Mouse (Mus musculus) midbrain, embryonic 11.5 days (tissue): ENCODE measurements around the gene Lyar. TPM values are rescaled to one million over a fixed set of nuclear protein-coding genes. Genes with fewer than 3 reads are reported as not detected.

Experiments used
- ATAC-seq: fragments of 200-750 bp; cut with Nextera tagmentation; 2 replicates; pipeline ENCODE4 v1.8.0; 2017; ENCODE audit warnings: moderate TSS enrichment, moderate library complexity; ENCODE audit not compliant: low FRiP score
- DNase-seq: peaks from one replicate; pipeline ENCODE4 v3.0.0; 2015; ENCODE audit warnings: low spot score; ENCODE audit errors: missing footprints
- H3K27ac ChIP-seq: fragments of 300-500 bp; sonication (generic); 2 replicates; pipeline ENCODE4 v1.5.1; 2014; ENCODE audit warnings: low read depth, low read length
- H3K27me3 ChIP-seq: fragments of 300-500 bp; sonication (generic); 2 replicates; pipeline ENCODE4 v1.6.1; 2014; ENCODE audit warnings: mild to moderate bottlenecking, low read length, moderate library complexity, mixed read lengths; ENCODE audit not compliant: control insufficient read depth, insufficient read depth
- H3K36me3 ChIP-seq: fragments of 300-500 bp; sonication (generic); 2 replicates; pipeline ENCODE4 v1.6.1; 2014; ENCODE audit warnings: mild to moderate bottlenecking, low read length, moderate library complexity, mixed read lengths; ENCODE audit not compliant: control insufficient read depth, insufficient read depth
- H3K4me1 ChIP-seq: fragments of 300-500 bp; sonication (generic); 2 replicates; pipeline ENCODE4 v1.6.1; 2014; ENCODE audit warnings: low read length; ENCODE audit not compliant: control insufficient read depth, insufficient read depth
- H3K4me2 ChIP-seq: fragments of 300-500 bp; sonication (generic); 2 replicates; pipeline ENCODE4 v1.6.1; 2014; ENCODE audit warnings: mild to moderate bottlenecking, moderate library complexity
- H3K4me3 ChIP-seq: fragments of 300-500 bp; sonication (generic); 2 replicates; pipeline ENCODE4 v1.5.1; 2014; ENCODE audit warnings: low read depth, low read length
- H3K9ac ChIP-seq: fragments of 300-500 bp; sonication (generic); 2 replicates; pipeline ENCODE4 v1.6.1; 2014; ENCODE audit warnings: low read length
- H3K9me3 ChIP-seq: fragments of 300-500 bp; sonication (generic); 2 replicates; pipeline ENCODE4 v1.6.1; 2016; ENCODE audit warnings: low read length; ENCODE audit not compliant: control insufficient read depth
- WGBS: fragments of 180-500 bp; shearing (Covaris S2); extraction: QIAGEN DNeasy Blood & Tissue Kit; methylation state at CpG from one replicate; pipeline ENCODE4 v1.1.7; 2014; 5-methylcytosine and 5-hydroxymethylcytosine counted together
- polyA plus RNA-seq: library from polyadenylated mRNA; unstranded; fragments of >200 nt; fragmentation: Nextera tagmentation; extraction: Ambion mirVana; gene quantifications from 2 replicates; pipeline ENCODE4 v1.2.1, GENCODE M21; 2014

Gene Lyar
- polyA plus RNA-seq, 1 experiment from 2014 or later = 129 TPM

GRCm38 (mm10) chr5:38196821-38197481 is 23.3 kb upstream of the Lyar start:
- Histone ChIP-seq H3K36me3 (peaks cover 4% of the 10 kb centered on the region; the same call in 1 of the 2 replicates), H3K4me3 (no peak overlapping the region)
- no peak; the same call in 1 of the 2 replicates for ATAC-seq

GRCm38 (mm10) chr5:38197482-38197823 is 22.8 kb upstream of the Lyar start:
- ATAC-seq (peak; percentile 79), DNase-seq (peak; percentile 99)
- no peaks in the 10 kb centered on the region; the same call in 1 of the 2 replicates for H3K27me3 ChIP-seq
- WGBS = 16% methylated on average over 7 of the region's 7 CpGs
- peaks cover 4% of the 10 kb centered on the region; the same call in 1 of the 2 replicates for H3K36me3 ChIP-seq
- H3K4me1 ChIP-seq = peaks cover 7% of the 10 kb centered on the region; the same call in 1 of the 2 replicates
- no peaks in the 10 kb centered on the region for H3K9me3 ChIP-seq
- no peak overlapping the region for H3K9ac ChIP-seq
- H3K4me3 ChIP-seq = no peak overlapping the region
- H3K4me2 ChIP-seq = no peak overlapping the region
- no peak overlapping the region for H3K27ac ChIP-seq

More at GRCm38 (mm10) chr5:38196821-38197481, 23.3 kb upstream of the Lyar start:
- Histone ChIP-seq H3K9me3 (no peaks in the 10 kb centered on the region), H3K9ac (no peak overlapping the region), H3K4me2 (no peak overlapping the region), H3K27ac (no peak overlapping the region), H3K4me1 (peaks cover 7% of the 10 kb centered on the region; the same call in 1 of the 2 replicates), H3K27me3 (no peaks in the 10 kb centered on the region; the same call in 1 of the 2 replicates)
- WGBS = 74% methylated on average over 5 of the region's 5 CpGs
- peak; percentile 84 for DNase-seq

- H3K4me2 ChIP-seq = no peak overlapping the region
- peaks cover 11% of the 10 kb centered on the region; the same call in 1 of the 2 replicates for H3K36me3 ChIP-seq
- no peaks in the 10 kb centered on the region for H3K27me3 ChIP-seq
- ATAC-seq (no peak), DNase-seq (no peak)
- no peaks in the 10 kb centered on the region for H3K9me3 ChIP-seq
- H3K4me3 ChIP-seq = no peak overlapping the region
- WGBS = 98% methylated on average over 2 of the region's 2 CpGs
- H3K4me1 ChIP-seq = peaks cover 5% of the 10 kb centered on the region; the same call in 1 of the 2 replicates
- H3K27ac ChIP-seq = no peak overlapping the region
- H3K9ac ChIP-seq = no peak overlapping the region
Measured at GRCm38 (mm10) chr5:38199686-38200085, 20.6 kb upstream of the Lyar start.

GRCm38 (mm10) chr5:38205303-38205726 is 15.0 kb upstream of the Lyar start:
- no peak overlapping the region for H3K4me2 ChIP-seq

GRCm38 (mm10) chr5:38208985-38209384 is 11.3 kb upstream of the Lyar start:
- 82% methylated on average over 8 of the region's 8 CpGs for WGBS
- H3K4me1 ChIP-seq = no peaks in the 10 kb centered on the region

More at GRCm38 (mm10) chr5:38205303-38205726, 15.0 kb upstream of the Lyar start:
- H3K27me3 ChIP-seq = no peaks in the 10 kb centered on the region
- DNase-seq = no peak
- no peaks in the 10 kb centered on the region for H3K9me3 ChIP-seq
- WGBS = 81% methylated on average over 7 of the region's 7 CpGs
- no peak overlapping the region for H3K9ac ChIP-seq
- H3K36me3 ChIP-seq = peaks cover 15% of the 10 kb centered on the region
- no peaks in the 10 kb centered on the region for H3K4me1 ChIP-seq
- H3K27ac ChIP-seq = no peak overlapping the region
- no peak for ATAC-seq
- no peak overlapping the region for H3K4me3 ChIP-seq

GRCm38 (mm10) chr5:38211691-38212090 is 8.6 kb upstream of the Lyar start:
- no peak overlapping the region for H3K4me3 ChIP-seq
- DNase-seq (no peak), ATAC-seq (no peak)
- 92% methylated on average over 8 of the region's 8 CpGs for WGBS
- no peak overlapping the region for H3K9ac ChIP-seq
- H3K4me2 ChIP-seq = no peak overlapping the region
- H3K36me3 ChIP-seq = peaks cover 16% of the 10 kb centered on the region; the same call in 1 of the 2 replicates
- no peaks in the 10 kb centered on the region for H3K4me1 ChIP-seq
- no peak overlapping the region for H3K27ac ChIP-seq
- H3K9me3 ChIP-seq = no peaks in the 10 kb centered on the region
- H3K27me3 ChIP-seq = no peaks in the 10 kb centered on the region

More at GRCm38 (mm10) chr5:38208985-38209384, 11.3 kb upstream of the Lyar start:
- H3K27me3 ChIP-seq = no peaks in the 10 kb centered on the region
- H3K4me2 ChIP-seq = no peak overlapping the region
- no peaks in the 10 kb centered on the region for H3K9me3 ChIP-seq
- peaks cover 15% of the 10 kb centered on the region for H3K36me3 ChIP-seq
- H3K9ac ChIP-seq = no peak overlapping the region
- ATAC-seq (no peak), DNase-seq (no peak)
- no peak overlapping the region for H3K4me3 ChIP-seq
- H3K27ac ChIP-seq = no peak overlapping the region

GRCm38 (mm10) chr5:38213009-38213408 is 7.3 kb upstream of the Lyar start:
- H3K9me3 ChIP-seq = no peaks in the 10 kb centered on the region
- no peak overlapping the region for H3K4me3 ChIP-seq
- ATAC-seq (no peak), DNase-seq (no peak)
- H3K27ac ChIP-seq = no peak overlapping the region
- 83% methylated on average over 6 of the region's 6 CpGs for WGBS
- H3K4me1 ChIP-seq = no peaks in the 10 kb centered on the region
- H3K9ac ChIP-seq = no peak overlapping the region
- H3K27me3 ChIP-seq = no peaks in the 10 kb centered on the region
- H3K4me2 ChIP-seq = no peak overlapping the region
- H3K36me3 ChIP-seq = peaks cover 16% of the 10 kb centered on the region; the same call in 1 of the 2 replicates

GRCm38 (mm10) chr5:38219771-38220307 is 431 bp upstream of the Lyar start:
- Histone ChIP-seq H3K36me3 (0 out of 2 replicates have a peak, but pooled peaks cover 11% of the 10 kb centered on the region), H3K4me3 (peak overlapping the region; percentile 77), H3K9me3 (no peaks in the 10 kb centered on the region), H3K4me1 (peaks cover 13% of the 10 kb centered on the region), H3K27ac (no peak overlapping the region), H3K9ac (peak overlapping the region; percentile 87), H3K4me2 (peak overlapping the region; percentile 71), H3K27me3 (no peaks in the 10 kb centered on the region)
- DNase-seq = no peak
- no peak; the same call in 1 of the 2 replicates for ATAC-seq
- 2% methylated on average over 33 of the region's 35 CpGs for WGBS

- Histone ChIP-seq H3K4me2 (no peak overlapping the region), H3K9me3 (no peaks in the 10 kb centered on the region), H3K4me1 (no peaks in the 10 kb centered on the region), H3K9ac (no peak overlapping the region), H3K4me3 (no peak overlapping the region), H3K27me3 (peaks cover 7% of the 10 kb centered on the region), H3K27ac (no peak overlapping the region), H3K36me3 (peaks cover 3% of the 10 kb centered on the region; the same call in 1 of the 2 replicates)
- DNase-seq = peak; percentile 91
- peak; percentile 62; the same call in 1 of the 2 replicates for ATAC-seq
- WGBS = 68% methylated on average over 4 of the region's 4 CpGs
Measured at GRCm38 (mm10) chr5:38235422-38235821, 15.2 kb downstream of the Lyar start.
